Mouse (Mus musculus) neural tube, embryonic 10.5 days (tissue): Measurements from ENCODE around the gene Gm42372.
A peak's percentile ranks its signal among the peaks of the same experiment; 100 is the strongest.

Experiments used
- DNase-seq: peaks from one replicate; pipeline ENCODE4 v3.0.0-alpha.2; 2017; ENCODE audit warnings: low spot score; ENCODE audit errors: extremely low spot score

Gm42372 gene

GRCm38 (mm10) chr7:17003230-17003960 lies 20.5 kb downstream of the Gm42372 start:
- no peak for DNase-seq

DNA sequence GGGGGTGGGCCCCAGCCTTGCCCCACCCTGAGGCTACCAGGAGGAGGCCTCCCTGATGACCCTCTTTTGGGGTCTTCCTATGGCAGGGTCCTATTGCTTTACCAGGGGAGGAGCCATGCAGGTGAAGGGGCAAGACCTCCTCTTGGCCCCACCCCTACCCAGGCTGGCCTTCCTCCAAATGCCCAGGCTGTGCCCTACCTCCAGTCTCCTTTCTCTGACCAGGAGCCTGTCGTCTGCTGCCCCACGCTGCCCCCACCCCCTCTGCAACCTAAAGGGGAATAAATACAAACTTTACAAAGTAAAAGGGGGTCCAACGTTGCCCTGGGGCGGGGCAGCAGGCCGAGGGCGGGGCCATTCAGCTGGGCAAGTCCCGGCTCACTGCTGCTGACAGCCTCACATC lies 21.8 kb downstream of the Gm42372 start:
- no peak for DNase-seq

DNA sequence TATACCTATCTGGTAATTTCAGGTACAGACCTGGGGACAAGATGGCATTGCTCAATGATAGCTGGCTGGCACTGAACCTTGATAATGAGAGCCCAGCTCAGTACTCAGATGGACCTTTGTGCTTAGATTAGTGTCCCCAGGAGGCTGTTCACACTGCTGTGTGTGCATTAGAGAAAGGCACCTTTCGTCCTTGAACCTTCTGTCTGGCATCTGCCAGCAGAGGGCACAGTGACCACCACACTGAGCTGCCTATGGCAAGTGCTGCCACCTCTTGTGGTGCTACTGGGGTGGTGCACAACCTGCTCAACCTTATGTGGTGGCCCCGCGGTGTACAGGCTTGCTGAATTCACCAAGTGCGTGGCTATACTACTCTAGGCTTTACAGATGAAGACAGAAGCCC lies 24.4 kb downstream of the Gm42372 start:
- DNase-seq: no peak

- DNase-seq: no peak
Observed at GRCm38 (mm10) chr7:17009326-17010009, 26.6 kb downstream of the Gm42372 start.

DNA sequence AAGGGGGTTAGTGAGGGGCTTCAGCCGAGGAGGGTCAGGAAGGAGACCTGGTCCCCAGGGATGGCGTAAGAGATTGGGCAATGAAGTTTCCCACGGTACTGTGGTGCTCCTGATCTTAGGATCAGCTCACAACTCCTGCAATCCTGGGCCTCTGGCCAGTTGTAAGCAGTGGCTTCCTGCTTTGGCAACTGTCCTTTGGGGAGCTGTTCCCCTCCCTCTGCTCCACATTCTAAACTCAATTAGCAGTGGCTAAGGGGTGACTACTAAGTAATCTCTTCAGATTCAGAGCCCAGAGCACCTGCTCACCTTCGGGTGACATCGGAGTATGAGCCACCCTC lies 27.1 kb downstream of the Gm42372 start:
- DNase-seq: no peak

DNA sequence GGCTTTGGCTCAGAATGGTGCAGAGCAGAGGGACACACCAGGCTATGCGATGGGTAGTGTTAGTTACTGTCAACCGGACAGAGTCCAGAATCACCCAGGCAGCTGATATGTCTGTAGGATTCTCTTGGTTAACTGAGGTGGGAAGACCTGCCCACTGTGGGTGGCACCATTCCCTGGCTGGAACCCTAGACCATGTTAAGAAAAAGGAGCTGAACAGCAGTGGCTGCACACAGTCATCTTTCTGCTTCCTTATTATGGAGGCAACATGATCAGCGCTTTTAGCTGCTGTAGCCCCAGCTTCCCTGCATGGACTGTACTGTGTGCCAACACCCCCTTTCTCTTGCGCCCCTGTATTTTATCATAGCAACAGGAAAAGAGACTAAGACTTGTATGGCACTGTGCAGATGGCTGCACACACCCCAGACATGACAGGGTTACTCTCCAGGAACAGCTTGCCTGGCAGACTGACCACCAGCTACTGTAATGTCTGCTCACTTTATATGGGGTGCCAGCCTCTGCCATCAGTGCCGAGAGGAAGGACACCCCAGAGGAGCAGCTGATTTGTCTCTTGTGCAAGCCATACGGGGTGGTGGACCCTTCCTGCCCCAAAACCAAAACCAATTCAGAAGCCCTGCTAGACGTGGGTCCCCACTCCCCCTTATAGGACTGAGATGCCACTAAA lies 29.2 kb downstream of the Gm42372 start:
- DNase-seq: no peak

DNA sequence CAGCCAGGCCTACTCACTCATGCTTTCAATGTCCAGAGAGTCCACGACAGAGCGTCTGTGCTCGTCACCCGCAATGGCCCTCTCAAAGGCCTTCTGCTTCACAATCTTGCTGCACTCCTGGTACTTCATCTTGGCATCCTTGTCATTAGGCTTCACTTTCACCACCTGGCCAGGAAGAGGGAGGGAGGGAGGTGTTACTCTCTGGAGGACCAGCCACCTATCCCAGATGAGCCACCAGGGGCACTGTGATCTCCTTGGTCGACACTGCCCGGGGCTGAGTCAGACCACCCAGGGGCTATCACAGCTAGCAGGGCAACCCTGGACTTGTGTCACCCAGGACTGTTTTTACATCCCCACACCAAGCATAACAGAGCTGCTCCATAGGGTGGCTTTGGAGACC lies 32.5 kb downstream of the Gm42372 start:
- no peak for DNase-seq

DNA sequence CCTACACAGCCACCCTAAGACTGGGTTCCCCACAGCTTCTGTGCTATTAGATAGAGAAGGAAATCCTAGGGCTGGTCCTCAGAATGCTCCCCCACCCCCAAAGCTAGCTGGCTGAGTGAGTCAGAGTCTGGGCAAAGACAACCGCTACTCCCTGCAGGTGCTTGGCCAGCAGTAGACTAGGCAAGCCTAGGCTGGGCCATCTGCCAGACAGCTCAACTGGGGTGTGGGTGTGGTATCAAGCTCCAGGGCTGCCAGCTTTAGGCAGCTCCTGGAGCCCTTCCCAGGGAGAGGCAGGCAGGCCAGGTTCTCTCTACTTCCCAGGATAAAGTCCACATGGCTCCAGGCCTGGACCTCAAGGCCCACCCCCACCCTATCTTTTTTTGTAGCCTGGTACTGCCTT lies 34.1 kb downstream of the Gm42372 start:
- DNase-seq: no peak

- no peak for DNase-seq
Observed at GRCm38 (mm10) chr7:17017921-17018320, 35.0 kb downstream of the Gm42372 start.

- DNase-seq: no peak
Observed at GRCm38 (mm10) chr7:17019426-17020166, 36.7 kb downstream of the Gm42372 start.

GRCm38 (mm10) chr7:17022176-17022575 lies 39.3 kb downstream of the Gm42372 start:
- DNase-seq: no peak

DNA sequence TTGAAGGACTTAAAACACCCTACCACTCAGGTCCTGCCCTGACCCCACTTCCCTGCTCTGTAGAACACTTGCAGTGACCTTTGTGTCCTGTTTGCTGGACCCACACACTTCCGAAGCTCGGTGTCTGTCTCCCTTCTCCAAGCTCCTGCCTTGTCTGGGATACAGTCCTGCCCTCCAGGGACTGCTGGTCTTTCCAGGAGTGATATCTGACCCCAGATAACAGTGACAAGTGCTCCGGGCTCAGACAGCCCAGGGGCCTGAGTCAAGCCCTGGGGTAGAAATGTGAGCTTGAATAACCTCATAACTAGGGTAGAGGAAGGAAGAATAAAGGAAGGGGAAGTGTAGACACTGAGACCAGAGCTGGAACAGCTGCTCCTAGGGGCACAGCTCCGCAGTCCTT lies 40.8 kb downstream of the Gm42372 start:
- no peak for DNase-seq

GRCm38 (mm10) chr7:17024141-17024540 lies 41.3 kb downstream of the Gm42372 start:
- no peak for DNase-seq

GRCm38 (mm10) chr7:17024814-17025504 lies 42.1 kb downstream of the Gm42372 start:
- no peak for DNase-seq

GRCm38 (mm10) chr7:17025505-17025894 lies 42.6 kb downstream of the Gm42372 start:
- no peak for DNase-seq

DNA sequence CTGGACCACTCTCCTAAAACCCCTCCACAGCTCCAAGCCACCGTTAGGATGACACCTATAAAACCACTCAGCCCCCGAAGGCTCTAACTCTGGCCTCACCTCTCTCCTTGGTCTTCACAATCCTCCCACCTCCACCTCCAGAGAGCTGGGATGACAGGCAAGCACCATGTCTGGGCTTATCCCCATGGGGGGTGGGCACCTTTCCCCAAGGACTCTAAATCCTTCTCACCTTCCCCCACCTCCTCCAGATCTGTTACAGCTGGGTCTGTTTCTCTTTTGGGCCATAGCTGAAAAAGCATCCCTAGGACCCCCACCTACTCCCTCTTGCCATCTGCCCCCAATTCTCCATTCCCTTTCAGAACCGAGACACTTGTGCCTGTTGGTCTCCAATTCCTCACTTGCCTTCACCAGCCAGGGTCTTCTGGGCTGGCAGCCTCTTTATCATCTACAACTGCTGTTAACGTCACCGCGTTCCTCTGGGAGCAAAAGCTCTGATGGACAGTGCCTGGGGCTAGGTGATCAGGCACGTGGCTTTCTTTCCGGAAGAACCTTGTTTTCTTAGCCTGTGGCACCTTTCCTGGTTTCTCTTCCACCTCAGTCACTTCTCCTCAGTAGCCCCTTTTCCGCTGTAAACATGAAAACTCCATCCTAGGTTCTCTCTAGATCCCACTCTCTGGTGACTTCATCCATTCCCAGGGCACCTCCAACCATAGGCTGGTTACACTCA lies 43.2 kb downstream of the Gm42372 start:
- DNase-seq: no peak

- no peak for DNase-seq
Observed at GRCm38 (mm10) chr7:17026710-17027587, 44.1 kb downstream of the Gm42372 start.

- peak; percentile 97 for DNase-seq
Observed at GRCm38 (mm10) chr7:17027588-17028343, 44.9 kb downstream of the Gm42372 start, which contains the start of gene Ppp5c. Gene Ppp5c (minus strand): TSS chr7:17027924.

GRCm38 (mm10) chr7:17028923-17029322 lies 46.0 kb downstream of the Gm42372 start:
- no peak for DNase-seq
